Mouse (Mus musculus): ENCODE measurements around the gene Calm5.

DNA sequence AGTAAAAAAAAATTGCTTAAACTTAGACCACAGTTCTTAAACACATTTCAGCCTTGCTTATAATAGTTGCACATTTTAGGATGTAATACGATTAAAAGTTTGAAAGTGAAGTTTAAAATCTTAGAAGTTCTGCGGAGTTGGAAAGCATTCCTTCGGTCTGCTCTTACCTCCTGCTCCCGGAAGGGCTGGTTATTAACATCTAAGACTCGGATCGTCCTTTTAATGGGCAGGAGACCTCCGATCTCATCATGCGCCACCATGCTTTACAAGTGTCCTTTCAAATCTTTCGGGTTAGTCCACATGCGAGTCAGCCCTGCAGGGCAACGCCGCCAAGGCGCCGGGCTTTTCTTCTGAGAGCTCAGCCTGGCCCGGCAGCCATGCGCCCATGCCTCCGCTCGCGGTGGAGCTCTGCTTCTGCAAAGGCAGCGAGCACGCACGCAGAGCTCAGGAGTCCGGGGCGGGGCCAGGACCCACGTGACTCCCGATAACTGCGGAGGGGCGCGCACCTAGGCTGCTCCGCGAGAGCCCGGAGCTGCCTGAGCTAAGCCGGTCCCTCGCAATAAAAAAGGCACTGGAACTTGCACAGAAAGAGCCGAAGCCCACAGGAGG lies 39.3 kb downstream of the Calm5 start:
- TF ChIP-seq POLR2A (IDR thresholded peaks at IDR 0.05; ENCODE audit: extremely low read depth, insufficient read depth, low read length): peak; percentile 99
- no peak for TF ChIP-seq CTCF (IDR thresholded peaks at IDR 0.05; ENCODE audit: low read depth, low read length)

All from liver, adult 2 months (tissue).